Mouse (Mus musculus) stomach, embryonic 16.5 days (tissue): ENCODE measurements at regions not wholly inside any gene's neighbourhood (a gene's known extent, or its start where the extent isn't known, plus 50 kb on each side); places are given as distances from the start of the nearest gene placed in this dataset.

Source experiments
- ATAC-seq: fragments of 200-750 bp; cut with Nextera tagmentation; 2 replicates; pipeline ENCODE4 v1.8.0; 2017; ENCODE audit warnings: moderate number of reproducible peaks, moderate TSS enrichment; ENCODE audit not compliant: insufficient read depth, low FRiP score
- H3K27ac ChIP-seq: fragments of 300-500 bp; sonication (generic); 2 replicates; pipeline ENCODE4 v1.5.1; 2014; ENCODE audit warnings: low read length
- H3K27me3 ChIP-seq: fragments of 300-500 bp; sonication (generic); 2 replicates; pipeline ENCODE4 v1.6.1; 2014; ENCODE audit warnings: low read length, control low read depth, mixed read lengths; ENCODE audit not compliant: control insufficient read depth, insufficient read depth
- H3K36me3 ChIP-seq: fragments of 300-500 bp; sonication (generic); 2 replicates; pipeline ENCODE4 v1.6.1; 2014; ENCODE audit warnings: low read length; ENCODE audit not compliant: control insufficient read depth, insufficient read depth
- H3K4me1 ChIP-seq: fragments of 300-500 bp; sonication (generic); 2 replicates; pipeline ENCODE4 v1.6.1; 2014; ENCODE audit warnings: low read length, control low read depth, mixed read lengths; ENCODE audit not compliant: control insufficient read depth, insufficient read depth
- H3K4me2 ChIP-seq: fragments of 300-500 bp; sonication (generic); 2 replicates; pipeline ENCODE4 v1.6.1; 2014; ENCODE audit warnings: low read depth, low read length, mixed read lengths
- H3K4me3 ChIP-seq: fragments of 300-500 bp; sonication (generic); replicated peaks from 2 replicates; pipeline ENCODE4 v1.5.1; 2014; ENCODE audit warnings: mild to moderate bottlenecking, low read length
- H3K9ac ChIP-seq: fragments of 300-500 bp; sonication (generic); 2 replicates; pipeline ENCODE4 v1.6.1; 2014; ENCODE audit warnings: low read length
- H3K9me3 ChIP-seq: fragments of 300-500 bp; sonication (generic); replicated peaks from 2 replicates; pipeline ENCODE4 v1.6.1; 2016; ENCODE audit warnings: low read length, control low read depth; ENCODE audit not compliant: control insufficient read depth
- WGBS: fragments of 180-500 bp; shearing (Covaris S2); extraction: QIAGEN DNeasy Blood & Tissue Kit; methylation state at CpG from one replicate; pipeline ENCODE4 v1.1.7; 2014; 5-methylcytosine and 5-hydroxymethylcytosine counted together

- H3K9ac ChIP-seq, result no peak overlapping the region
- H3K4me2 ChIP-seq, result no peak overlapping the region
- H3K27me3 ChIP-seq, result no peaks in the 10 kb centered on the region
- no peak overlapping the region for H3K27ac ChIP-seq
- no peaks in the 10 kb centered on the region for H3K36me3 ChIP-seq
- 0 out of 2 replicates have a peak, but pooled peaks have one; percentile 37 for ATAC-seq
- no peaks in the 10 kb centered on the region for H3K9me3 ChIP-seq
- H3K4me3 ChIP-seq, result no peak overlapping the region
- 60% methylated on average over 5 of the region's 5 CpGs for WGBS
- H3K4me1 ChIP-seq, result no peaks in the 10 kb centered on the region
Measured at GRCm38 (mm10) chr2:79131743-79132517, 123.3 kb upstream of the Itga4 start.

GRCm38 (mm10) chr2:79132518-79132845 is 122.7 kb upstream of the Itga4 start:
- H3K9ac ChIP-seq, result no peak overlapping the region
- H3K27me3 ChIP-seq, result no peaks in the 10 kb centered on the region
- WGBS, result 86% methylated on average over 3 of the region's 3 CpGs
- H3K4me3 ChIP-seq, result no peak overlapping the region
- H3K4me1 ChIP-seq, result no peaks in the 10 kb centered on the region
- no peak overlapping the region for H3K4me2 ChIP-seq
- ATAC-seq, result no peak
- no peak overlapping the region for H3K27ac ChIP-seq
- no peaks in the 10 kb centered on the region for H3K9me3 ChIP-seq
- H3K36me3 ChIP-seq, result no peaks in the 10 kb centered on the region

GRCm38 (mm10) chr2:79134281-79134680 is 120.9 kb upstream of the Itga4 start:
- no peak overlapping the region for H3K9ac ChIP-seq
- WGBS, result 68% methylated on average over 5 of the region's 5 CpGs
- H3K9me3 ChIP-seq, result no peaks in the 10 kb centered on the region
- no peak overlapping the region for H3K27ac ChIP-seq
- H3K36me3 ChIP-seq, result no peaks in the 10 kb centered on the region
- H3K4me2 ChIP-seq, result no peak overlapping the region
- no peaks in the 10 kb centered on the region for H3K4me1 ChIP-seq
- no peak overlapping the region for H3K4me3 ChIP-seq
- no peaks in the 10 kb centered on the region for H3K27me3 ChIP-seq
- no peak for ATAC-seq

- Histone ChIP-seq H3K4me1 (no peaks in the 10 kb centered on the region), H3K36me3 (no peaks in the 10 kb centered on the region), H3K4me3 (no peak overlapping the region), H3K4me2 (no peak overlapping the region), H3K27me3 (no peaks in the 10 kb centered on the region), H3K27ac (no peak overlapping the region), H3K9ac (no peak overlapping the region), H3K9me3 (no peaks in the 10 kb centered on the region)
- 88% methylated on average over 2 of the region's 2 CpGs for WGBS
- no peak for ATAC-seq
Measured at GRCm38 (mm10) chr2:79135986-79136385, 119.2 kb upstream of the Itga4 start.

- H3K9ac ChIP-seq, result no peak overlapping the region
- H3K27me3 ChIP-seq, result no peaks in the 10 kb centered on the region
- no peak for ATAC-seq
- no peaks in the 10 kb centered on the region for H3K36me3 ChIP-seq
- H3K4me1 ChIP-seq, result no peaks in the 10 kb centered on the region
- H3K4me2 ChIP-seq, result no peak overlapping the region
- no peaks in the 10 kb centered on the region for H3K9me3 ChIP-seq
- H3K4me3 ChIP-seq, result no peak overlapping the region
- 72% methylated on average over 12 of the region's 12 CpGs for WGBS
- no peak overlapping the region for H3K27ac ChIP-seq
Measured at GRCm38 (mm10) chr2:79136619-79137458, 118.4 kb upstream of the Itga4 start.

GRCm38 (mm10) chr2:79137694-79138171 is 117.5 kb upstream of the Itga4 start:
- Histone ChIP-seq H3K9me3 (no peaks in the 10 kb centered on the region), H3K27ac (no peak overlapping the region), H3K9ac (no peak overlapping the region), H3K27me3 (no peaks in the 10 kb centered on the region), H3K4me2 (no peak overlapping the region), H3K4me1 (0 out of 2 replicates have a peak, but pooled peaks cover 3% of the 10 kb centered on the region), H3K4me3 (no peak overlapping the region), H3K36me3 (no peaks in the 10 kb centered on the region)
- no peak for ATAC-seq
- 18% methylated on average over 6 of the region's 6 CpGs for WGBS

- Histone ChIP-seq H3K4me1 (0 out of 2 replicates have a peak, but pooled peaks cover 3% of the 10 kb centered on the region), H3K27ac (no peak overlapping the region), H3K4me2 (no peak overlapping the region), H3K36me3 (no peaks in the 10 kb centered on the region), H3K9me3 (no peaks in the 10 kb centered on the region), H3K27me3 (no peaks in the 10 kb centered on the region), H3K9ac (no peak overlapping the region), H3K4me3 (no peak overlapping the region)
- 85% methylated on average over 8 of the region's 8 CpGs for WGBS
- ATAC-seq, result no peak
Measured at GRCm38 (mm10) chr2:79138368-79139109, 116.7 kb upstream of the Itga4 start.

GRCm38 (mm10) chr2:79141961-79142360 is 113.3 kb upstream of the Itga4 start:
- H3K27ac ChIP-seq, result no peak overlapping the region
- 21% methylated on average over 7 of the region's 7 CpGs for WGBS
- ATAC-seq, result peak; percentile 33; the same call in 1 of the 2 replicates

More at GRCm38 (mm10) chr2:79141961-79142360, 113.3 kb upstream of the Itga4 start:
- H3K27me3 ChIP-seq, result no peaks in the 10 kb centered on the region
- no peaks in the 10 kb centered on the region for H3K9me3 ChIP-seq
- no peak overlapping the region for H3K4me3 ChIP-seq
- H3K4me2 ChIP-seq, result no peak overlapping the region
- H3K36me3 ChIP-seq, result no peaks in the 10 kb centered on the region
- no peak overlapping the region for H3K9ac ChIP-seq
- H3K4me1 ChIP-seq, result 0 out of 2 replicates have a peak, but pooled peaks cover 3% of the 10 kb centered on the region
